Mouse (Mus musculus) T-helper 17 cell (primary cell): ENCODE measurements at regions not wholly inside any gene's neighbourhood (a gene's known extent, or its start where the extent isn't known, plus 50 kb on each side); places are given as distances from the start of the nearest gene placed in this dataset.

ENCODE experiments used
- in situ Hi-C, 2 experiments: fragments of 300-600 bp; cut with MboI, MseI; formaldehyde crosslinking; loops; 1 replicate in 1 of 2; 2 replicates in 1 of 2; pipeline ENCODE4 v1.15.1; 2025; ENCODE audit warnings: high pct_unique_total_duplicates in 2 of 2

- in situ Hi-C loops: loop anchor here in 1 of 2 experiments (10.0 kb wide), 1 partner anchor 59 kb away; no protein-coding TSS in a partner anchor
Observed at GRCm38 (mm10) chr13:47716265-47716664, 544.8 kb upstream of the Id4 start.

GRCm38 (mm10) chr13:47720645-47721044 lies 540.4 kb upstream of the Id4 start:
- in situ Hi-C loops: no loop called here

DNA sequence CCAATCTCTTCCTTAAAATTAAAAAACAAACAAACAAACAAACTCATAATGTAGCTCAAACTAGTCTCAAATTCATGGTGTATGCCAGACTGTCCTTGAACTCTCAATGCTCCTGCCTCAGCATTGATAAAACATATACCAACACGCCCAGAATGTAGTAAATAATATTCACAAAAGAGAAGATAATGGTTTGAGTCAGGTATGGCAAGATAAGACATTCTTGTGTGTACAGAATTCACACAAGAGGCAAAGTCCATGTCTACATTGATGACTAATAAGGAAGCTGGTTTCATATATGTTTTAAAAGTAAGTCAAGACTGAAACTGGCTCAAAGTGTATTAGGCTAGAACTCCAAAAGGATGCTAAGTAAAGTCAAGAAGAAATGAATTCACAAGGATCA lies 526.6 kb upstream of the Id4 start:
- in situ Hi-C loops: no loop called here

DNA sequence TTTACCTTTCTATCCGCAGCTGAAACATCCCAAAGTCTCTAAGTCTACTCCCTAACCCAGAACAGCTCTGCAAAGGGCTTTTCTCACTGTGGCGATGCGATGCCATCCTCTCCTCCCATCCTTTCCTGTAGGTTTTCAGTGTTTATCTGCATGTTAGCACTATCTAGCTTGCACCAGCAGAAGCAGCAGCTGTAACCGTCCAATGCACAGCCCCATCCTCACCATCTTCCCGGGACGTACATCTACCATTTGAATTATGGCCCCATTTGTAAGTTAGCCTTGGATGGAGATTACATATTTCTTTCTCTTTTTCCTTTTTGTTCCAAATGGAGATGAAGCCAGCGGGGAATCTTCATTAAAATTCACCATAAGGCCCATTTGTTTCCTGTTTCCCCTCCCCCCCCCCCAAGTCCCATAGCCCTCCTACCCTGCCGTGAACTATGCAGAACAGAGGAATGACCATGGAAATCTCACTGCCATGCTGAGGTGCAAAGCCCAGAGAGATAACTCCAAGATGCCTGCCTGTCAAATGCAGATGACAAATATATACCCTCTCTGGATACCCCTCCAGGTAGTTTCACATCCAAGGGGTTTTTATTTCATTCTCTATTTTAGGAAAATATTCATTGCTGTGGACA lies 525.5 kb upstream of the Id4 start:
- in situ Hi-C loops: no loop called here

DNA sequence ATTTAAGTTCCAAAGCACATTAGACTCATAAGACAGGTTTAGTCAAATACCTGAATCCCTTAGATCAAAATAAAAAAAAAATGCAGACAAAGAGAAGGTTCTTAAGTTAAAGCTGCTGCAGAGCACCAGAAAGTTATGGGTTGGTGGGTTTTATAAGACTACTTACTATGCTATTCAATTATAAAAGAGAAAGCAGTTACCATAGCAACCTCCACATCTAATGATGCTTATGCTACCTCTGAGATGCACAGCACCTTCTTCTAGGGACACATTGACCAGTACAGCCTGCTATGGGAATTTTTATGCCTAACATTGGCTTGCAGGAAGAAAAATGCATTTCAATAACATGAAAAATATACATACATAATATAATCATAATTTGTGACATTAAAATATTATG lies 512.1 kb upstream of the Id4 start:
- in situ Hi-C loops: no loop called here

- in situ Hi-C loops: no loop called here
Observed at GRCm38 (mm10) chr13:47751033-47751432, 510.0 kb upstream of the Id4 start.

DNA sequence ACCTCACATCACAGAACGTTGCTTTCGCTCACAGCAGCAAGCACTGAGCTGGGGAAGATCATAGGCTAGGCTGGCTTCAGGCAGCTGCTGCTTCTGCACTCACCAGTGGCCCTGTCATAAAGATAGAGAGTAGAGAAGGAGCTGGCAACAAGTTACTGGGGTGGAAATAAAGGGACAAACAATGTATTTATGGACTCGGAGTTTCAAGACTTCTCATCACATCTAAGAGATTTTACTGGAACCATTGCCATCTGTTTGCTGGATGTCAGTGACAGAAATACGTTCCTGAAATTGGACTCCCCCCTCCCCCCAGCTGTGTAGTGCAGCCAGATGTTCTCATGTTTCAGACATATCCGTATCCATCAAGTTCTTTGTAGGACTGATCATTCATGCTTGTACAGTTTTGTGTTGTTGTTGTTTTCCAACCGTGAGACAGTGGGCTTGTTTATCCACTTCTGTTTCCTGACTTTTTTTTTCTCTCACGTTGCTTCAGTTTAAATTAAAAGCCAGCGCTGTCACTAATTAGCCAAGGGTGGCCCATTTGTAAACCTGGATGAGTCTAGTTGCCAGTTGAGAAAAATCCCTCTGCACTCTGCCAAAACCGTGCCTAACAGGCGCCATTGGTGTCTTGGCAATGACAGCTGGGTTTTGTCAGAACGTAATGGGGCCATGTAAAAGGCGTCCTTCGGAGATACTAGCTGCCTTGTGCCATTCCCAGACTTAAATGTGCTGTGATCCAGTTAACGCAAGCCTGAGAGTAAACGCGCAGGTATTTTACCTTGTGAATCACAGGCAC lies 496.0 kb upstream of the Id4 start:
- in situ Hi-C loops: loop anchor here in 1 of 2 experiments (5.0 kb wide), 1 partner anchor 93 kb away; no protein-coding TSS in a partner anchor

GRCm38 (mm10) chr13:47768963-47769527 lies 492.0 kb upstream of the Id4 start:
- in situ Hi-C loops: no loop called here

DNA sequence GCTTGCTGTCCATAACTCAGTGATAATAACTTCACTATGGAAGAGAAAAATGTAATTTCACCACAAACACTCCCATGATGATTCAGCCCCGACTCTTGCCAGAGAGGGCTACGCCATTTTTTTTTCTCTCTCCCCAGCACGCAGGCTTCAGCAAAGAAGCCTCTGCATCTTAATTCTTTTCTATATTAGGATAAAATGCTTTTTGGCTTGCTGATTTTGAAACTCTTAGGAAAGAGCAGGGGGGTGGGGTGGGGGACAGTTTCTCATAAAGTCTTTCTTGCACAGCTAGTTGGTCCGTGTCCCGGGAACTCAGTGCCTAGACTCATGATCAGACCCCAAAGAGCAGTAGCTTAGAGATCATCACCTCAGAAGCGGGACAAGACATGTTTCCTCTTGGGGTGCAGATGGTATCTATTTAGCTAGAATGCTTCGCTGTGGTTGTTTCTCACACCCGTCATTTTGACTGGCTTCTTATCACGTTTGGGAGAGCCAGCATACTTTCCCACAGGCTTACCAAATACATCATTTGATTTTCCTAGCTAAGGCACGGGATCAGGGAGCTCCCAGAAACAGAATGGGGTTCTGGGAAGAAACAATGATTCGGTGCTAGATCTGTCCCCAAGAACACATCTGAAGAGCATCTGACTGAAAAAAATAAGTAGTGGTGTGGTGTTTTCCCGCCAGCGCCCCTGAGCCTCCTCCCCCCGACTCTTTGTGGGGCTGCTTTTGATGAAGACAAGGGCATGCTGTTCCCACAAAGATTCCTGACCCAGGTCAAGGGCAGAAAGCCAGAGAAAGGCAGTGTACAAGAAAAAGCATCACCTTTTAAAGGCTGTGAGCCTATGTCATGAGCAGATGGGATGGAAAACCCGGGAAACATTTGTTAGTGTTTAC lies 483.6 kb upstream of the Id4 start:
- in situ Hi-C loops: loop anchor here in 1 of 2 experiments (5.0 to 10.0 kb wide), 2 partner anchors 63 to 65 kb away; no protein-coding TSS in a partner anchor

DNA sequence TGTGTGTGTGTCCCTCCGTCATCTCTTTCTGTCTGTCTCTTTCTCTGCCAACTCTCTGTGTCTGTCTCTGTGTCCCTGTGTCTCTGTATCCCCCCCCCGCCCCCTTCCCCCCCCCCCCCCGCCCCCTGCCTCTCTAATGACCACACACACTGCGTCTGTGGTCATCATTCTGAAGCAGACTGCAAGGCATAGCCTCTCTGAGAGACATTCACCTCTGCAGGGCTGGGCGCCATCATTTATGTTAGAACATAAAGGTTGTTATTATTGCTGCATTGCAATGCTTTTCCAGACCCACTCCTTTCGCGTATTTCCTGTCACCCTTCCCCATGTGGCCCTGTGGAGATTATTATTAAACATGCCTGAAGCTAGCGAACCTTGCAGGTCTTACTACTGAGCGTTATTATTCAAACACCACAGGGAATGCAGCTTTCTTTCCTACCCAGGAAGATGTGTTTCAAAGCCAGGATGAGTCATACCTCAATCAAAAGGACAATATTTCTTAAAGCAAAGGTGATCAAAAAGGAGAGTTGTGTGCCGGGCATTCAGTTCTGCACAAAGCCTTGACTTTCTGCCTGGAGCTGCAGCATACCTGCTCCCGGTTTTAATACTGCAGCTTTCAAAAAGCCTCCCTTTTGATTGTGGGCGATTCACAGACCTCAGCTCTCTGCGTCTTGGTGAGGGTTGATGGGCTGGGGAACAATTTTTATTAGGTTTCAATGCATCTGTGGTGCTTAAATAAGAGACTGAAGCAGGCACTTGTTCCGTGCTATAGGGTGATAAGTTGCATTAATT lies 482.6 kb upstream of the Id4 start:
- in situ Hi-C loops: loop anchor here in 1 of 2 experiments (5.0 to 10.0 kb wide), 2 partner anchors 64 kb away; no protein-coding TSS in a partner anchor

GRCm38 (mm10) chr13:47784406-47784805 lies 476.6 kb upstream of the Id4 start:
- in situ Hi-C loops: loop anchor here in 1 of 2 experiments (10.0 kb wide), 1 partner anchor 280 kb away; no protein-coding TSS in a partner anchor

- in situ Hi-C loops: no loop called here
Observed at GRCm38 (mm10) chr13:47797859-47798258, 463.2 kb upstream of the Id4 start.

GRCm38 (mm10) chr13:47811711-47812415 lies 449.2 kb upstream of the Id4 start:
- in situ Hi-C loops: no loop called here

- in situ Hi-C loops: no loop called here
Observed at GRCm38 (mm10) chr13:47818924-47819564, 442.0 kb upstream of the Id4 start.

DNA sequence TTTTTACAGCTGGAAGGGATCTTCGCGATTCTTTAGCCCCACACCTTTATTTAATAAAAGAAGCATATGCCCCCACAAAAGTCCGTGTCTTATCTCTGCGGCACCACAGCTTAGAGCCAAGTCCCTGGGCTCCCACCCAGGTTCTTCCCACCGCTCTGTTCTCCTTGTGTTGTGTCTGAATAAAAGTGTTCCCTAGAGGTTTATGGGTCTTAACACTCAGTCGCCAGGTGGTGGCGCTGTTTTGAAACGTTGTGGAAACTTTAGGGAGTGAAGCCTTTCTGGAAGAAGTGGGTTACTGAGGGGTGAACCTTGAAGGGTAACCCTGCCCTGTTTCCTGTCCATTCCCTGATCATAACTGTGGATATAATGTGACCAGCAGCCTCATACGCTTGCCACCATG lies 424.5 kb upstream of the Id4 start:
- in situ Hi-C loops: no loop called here

GRCm38 (mm10) chr13:47842418-47842817 lies 418.6 kb upstream of the Id4 start:
- in situ Hi-C loops: loop anchor here in 1 of 2 experiments (5.0 kb wide), 1 partner anchor 65 kb away; no protein-coding TSS in a partner anchor

GRCm38 (mm10) chr13:47843011-47843410 lies 418.0 kb upstream of the Id4 start:
- in situ Hi-C loops: loop anchor here in 1 of 2 experiments (5.0 kb wide), 1 partner anchor 66 kb away; no protein-coding TSS in a partner anchor

DNA sequence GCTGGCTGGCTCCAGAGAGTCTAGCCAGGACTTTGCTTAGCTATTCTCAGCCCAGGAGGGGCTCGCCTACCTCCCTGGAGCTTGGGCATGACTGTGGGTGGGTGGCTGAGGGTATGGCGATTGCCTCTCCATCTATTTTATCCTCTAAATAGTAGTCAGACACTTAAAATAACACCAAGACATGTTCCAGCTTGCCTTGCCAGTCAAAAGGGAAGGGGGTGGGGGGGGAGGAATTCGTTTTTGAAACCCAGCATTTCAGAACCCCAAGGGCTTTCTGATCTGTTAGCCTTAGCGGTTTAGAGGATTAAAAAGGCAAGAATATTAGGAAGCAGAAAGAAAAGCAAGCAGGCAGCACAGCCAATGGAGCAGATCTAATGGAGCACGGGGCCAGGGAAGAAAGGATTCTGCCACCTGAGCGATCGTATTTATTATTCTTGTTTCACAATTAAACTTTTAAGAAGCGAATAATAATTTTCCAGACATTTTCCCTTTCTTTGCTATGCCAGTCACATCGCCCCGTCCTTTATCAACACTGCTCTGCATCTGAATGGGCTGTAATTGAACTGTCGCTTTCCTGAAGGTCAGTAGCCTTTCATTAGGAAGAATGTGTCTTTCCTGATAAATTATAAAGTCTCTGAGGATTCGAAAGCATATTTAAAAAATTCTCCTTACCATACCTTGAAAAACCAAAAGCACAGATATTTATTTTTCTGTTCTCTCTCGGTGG lies 417.3 kb upstream of the Id4 start:
- in situ Hi-C loops: loop anchor here in 1 of 2 experiments (5.0 kb wide), 1 partner anchor 66 kb away; no protein-coding TSS in a partner anchor
